Mouse (Mus musculus) hindbrain, embryonic 11.5 days (tissue): ENCODE results near the gene Ttll7. TPM values are rescaled to one million over a fixed set of nuclear protein-coding genes. Genes with fewer than 3 reads are reported as not detected.

Experiments used
- ATAC-seq: fragments of 200-750 bp; cut with Nextera tagmentation; 2 replicates; pipeline ENCODE4 v1.8.0; 2017; ENCODE audit warnings: mild to moderate bottlenecking, moderate TSS enrichment, moderate library complexity; ENCODE audit not compliant: low FRiP score
- DNase-seq: peaks from one replicate; pipeline ENCODE4 v3.0.0-alpha.2; 2015; ENCODE audit warnings: low spot score
- H3K27ac ChIP-seq: fragments of 300-500 bp; sonication (generic); 2 replicates; pipeline ENCODE4 v1.5.1; 2014; ENCODE audit warnings: mild to moderate bottlenecking, low read depth, low read length
- H3K27me3 ChIP-seq: fragments of 300-500 bp; sonication (generic); 2 replicates; pipeline ENCODE4 v1.6.1; 2014; ENCODE audit warnings: mild to moderate bottlenecking, low read length, moderate library complexity, mixed read lengths; ENCODE audit not compliant: control insufficient read depth, insufficient read depth
- H3K36me3 ChIP-seq: fragments of 300-500 bp; sonication (generic); 2 replicates; pipeline ENCODE4 v1.6.1; 2014; ENCODE audit warnings: mild to moderate bottlenecking, low read length, moderate library complexity, mixed read lengths; ENCODE audit not compliant: control insufficient read depth, insufficient read depth
- H3K4me1 ChIP-seq: fragments of 300-500 bp; sonication (generic); replicated peaks from 2 replicates; pipeline ENCODE4 v1.6.1; 2014; ENCODE audit warnings: low read length, mixed read lengths; ENCODE audit not compliant: control insufficient read depth, insufficient read depth
- H3K4me2 ChIP-seq: fragments of 300-500 bp; sonication (generic); replicated peaks from 2 replicates; pipeline ENCODE4 v1.6.1; 2014; ENCODE audit warnings: mild to moderate bottlenecking, low read depth, low read length
- H3K4me3 ChIP-seq: fragments of 300-500 bp; sonication (generic); 2 replicates; pipeline ENCODE4 v1.5.1; 2014; ENCODE audit warnings: low read depth, low read length
- H3K9ac ChIP-seq: fragments of 300-500 bp; sonication (generic); 2 replicates; pipeline ENCODE4 v1.6.1; 2014; ENCODE audit warnings: low read depth, low read length
- H3K9me3 ChIP-seq: fragments of 300-500 bp; sonication (generic); 2 replicates; pipeline ENCODE4 v1.6.1; 2016; ENCODE audit warnings: low read length; ENCODE audit not compliant: control insufficient read depth
- WGBS: fragments of 180-500 bp; shearing (Covaris S2); extraction: QIAGEN DNeasy Blood & Tissue Kit; methylation state at CpG from one replicate; pipeline ENCODE4 v1.1.7; 2014; 5-methylcytosine and 5-hydroxymethylcytosine counted together
- polyA plus RNA-seq: library from polyadenylated mRNA; unstranded; fragments of >200 nt; fragmentation: Nextera tagmentation; extraction: Ambion mirVana; gene quantifications from 2 replicates; pipeline ENCODE4 v1.2.1, GENCODE M21; 2014

Gene Ttll7
- polyA plus RNA-seq = 9.7 and 11.2 TPM in 2 replicates

GRCm38 (mm10) chr3:146851966-146852891, at the start of gene Ttll7:
Gene Ttll7 (plus strand): TSS chr3:146852367.
- ATAC-seq (peak; percentile 98), DNase-seq (peak; percentile 90)
- Histone ChIP-seq H3K9me3 (no peaks in the 10 kb centered on the region), H3K4me3 (peak within 1 kb of the TSS; percentile 53), H3K36me3 (no peaks in the 10 kb centered on the region), H3K27ac (0 out of 2 replicates have a peak within 1 kb of the TSS, but pooled peaks have one; percentile 17), H3K27me3 (no peaks in the 10 kb centered on the region), H3K4me2 (peak within 1 kb of the TSS; percentile 74), H3K9ac (peak within 1 kb of the TSS; percentile 62), H3K4me1 (no peaks in the 10 kb centered on the region)
- under 1% methylated on average over 36 of the region's 36 CpGs for WGBS

GRCm38 (mm10) chr3:146812041-146812878, 39.9 kb upstream of the Ttll7 start:
- Histone ChIP-seq H3K4me1 (no peaks in the 10 kb centered on the region), H3K9me3 (no peaks in the 10 kb centered on the region), H3K9ac (peak overlapping the region; percentile 96), H3K36me3 (no peaks in the 10 kb centered on the region), H3K4me2 (peak overlapping the region; percentile 76), H3K4me3 (peak overlapping the region; percentile 96), H3K27me3 (no peaks in the 10 kb centered on the region), H3K27ac (peak overlapping the region; percentile 87)
- WGBS = 3% methylated on average over 26 of the region's 60 CpGs
- peak; percentile 81 for ATAC-seq
- DNase-seq = peak; percentile 66

DNA sequence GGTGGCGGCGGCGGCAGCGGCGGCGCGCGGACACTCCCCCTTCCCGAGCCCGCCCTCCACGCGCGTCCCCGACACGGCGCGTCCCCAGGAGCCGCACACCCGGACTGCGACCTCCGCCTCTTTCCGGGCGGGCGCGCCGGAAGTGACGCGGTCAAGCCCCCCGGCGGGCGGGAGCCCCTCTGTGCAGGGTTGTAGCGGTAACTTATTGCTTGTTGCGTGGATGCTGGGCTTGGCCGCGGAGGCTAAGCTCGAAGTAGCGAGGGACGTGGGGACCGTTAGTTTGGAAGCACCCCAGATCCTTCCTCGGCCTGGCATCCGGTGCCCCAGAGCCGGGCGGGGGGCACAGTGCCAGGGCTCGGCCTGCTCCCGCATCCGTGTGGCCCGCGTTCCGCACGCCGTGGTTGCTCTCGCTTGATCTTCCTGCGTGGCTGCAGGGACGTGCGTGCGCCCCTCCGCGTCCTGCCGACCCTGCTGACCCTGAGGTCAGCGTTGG, 39.2 kb upstream of the Ttll7 start, which contains the start of gene Prkacb:
Gene Prkacb, minus strand, starts transcription at position 90 of the 493 bp plus-strand sequence.
- Histone ChIP-seq H3K9me3 (no peaks in the 10 kb centered on the region), H3K36me3 (no peaks in the 10 kb centered on the region), H3K9ac (peak within 1 kb of the TSS; percentile 96), H3K4me2 (peak within 1 kb of the TSS; percentile 76), H3K4me3 (peak within 1 kb of the TSS; percentile 96), H3K4me1 (no peaks in the 10 kb centered on the region), H3K27me3 (no peaks in the 10 kb centered on the region), H3K27ac (peak within 1 kb of the TSS; percentile 87)
- peak; percentile 92 for DNase-seq
- WGBS = under 1% methylated on average over 47 of the region's 60 CpGs
- ATAC-seq = peak; percentile 99

DNA sequence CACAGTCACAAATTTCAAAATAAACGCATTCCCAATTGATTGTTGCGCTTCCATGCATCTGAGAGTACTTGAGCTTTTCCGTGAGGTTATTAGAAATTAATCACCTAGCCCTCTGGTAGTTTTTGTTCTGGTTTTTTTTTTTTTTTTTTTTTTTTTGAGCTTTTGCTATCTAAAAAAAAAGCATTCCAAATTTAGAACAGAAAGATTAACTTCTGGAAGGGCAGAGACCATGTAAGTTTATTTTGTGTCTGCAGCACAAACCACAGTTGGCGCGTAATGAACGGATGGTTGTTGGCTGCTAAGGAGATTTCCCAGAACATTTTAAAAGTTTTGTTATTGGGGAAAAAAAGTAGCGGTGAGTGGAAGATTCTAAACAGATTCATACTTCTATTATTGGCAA, 38.5 kb upstream of the Ttll7 start:
- Histone ChIP-seq H3K4me2 (peak overlapping the region; percentile 56), H3K4me3 (peak overlapping the region; percentile 96), H3K9ac (peak overlapping the region; percentile 96), H3K27me3 (no peaks in the 10 kb centered on the region), H3K36me3 (no peaks in the 10 kb centered on the region), H3K9me3 (no peaks in the 10 kb centered on the region), H3K27ac (no peak overlapping the region), H3K4me1 (no peaks in the 10 kb centered on the region)
- ATAC-seq = no peak
- 71% methylated on average over 7 of the region's 7 CpGs for WGBS
- no peak for DNase-seq

DNA sequence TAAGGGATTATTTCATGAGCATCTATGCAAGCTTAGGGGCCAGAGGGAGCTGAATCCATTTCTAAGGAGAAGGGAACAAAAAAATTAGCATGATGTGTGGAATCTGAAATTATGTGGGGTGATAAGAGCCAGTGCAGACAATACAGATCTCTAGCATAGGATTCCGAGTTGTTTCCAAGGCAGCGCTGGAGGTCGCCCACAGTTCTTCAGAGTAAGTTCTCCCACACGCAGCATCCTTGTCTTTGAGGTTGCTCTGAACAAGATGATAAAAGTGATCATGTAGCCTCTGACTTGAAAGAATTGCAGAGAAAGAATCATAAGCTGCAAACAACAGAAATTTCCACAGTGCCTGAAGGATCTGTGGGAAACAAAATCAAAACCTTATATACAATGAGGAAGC, 31.4 kb upstream of the Ttll7 start:
- Histone ChIP-seq H3K4me2 (no peak overlapping the region), H3K9ac (no peak overlapping the region), H3K36me3 (no peaks in the 10 kb centered on the region), H3K27ac (no peak overlapping the region), H3K4me3 (no peak overlapping the region), H3K9me3 (no peaks in the 10 kb centered on the region), H3K4me1 (no peaks in the 10 kb centered on the region), H3K27me3 (no peaks in the 10 kb centered on the region)
- DNase-seq = no peak
- no peak for ATAC-seq
- WGBS = 91% methylated on average over 4 of the region's 4 CpGs

GRCm38 (mm10) chr3:146842766-146843165, 9.4 kb upstream of the Ttll7 start:
- Histone ChIP-seq H3K27me3 (no peaks in the 10 kb centered on the region), H3K9me3 (no peaks in the 10 kb centered on the region), H3K4me2 (no peak overlapping the region), H3K9ac (no peak overlapping the region), H3K4me3 (no peak overlapping the region), H3K27ac (no peak overlapping the region), H3K36me3 (no peaks in the 10 kb centered on the region), H3K4me1 (no peaks in the 10 kb centered on the region)
- DNase-seq (no peak), ATAC-seq (no peak)
- WGBS = 66% methylated on average over 3 of the region's 3 CpGs

- no peaks in the 10 kb centered on the region for H3K9me3 ChIP-seq
- no peak overlapping the region for H3K4me2 ChIP-seq
- 72% methylated on average over 6 of the region's 6 CpGs for WGBS
- no peak overlapping the region for H3K27ac ChIP-seq
- no peak overlapping the region for H3K9ac ChIP-seq
- H3K4me3 ChIP-seq = no peak overlapping the region
- no peaks in the 10 kb centered on the region for H3K27me3 ChIP-seq
- no peaks in the 10 kb centered on the region for H3K36me3 ChIP-seq
- ATAC-seq (no peak), DNase-seq (no peak)
- no peaks in the 10 kb centered on the region for H3K4me1 ChIP-seq
Observed at GRCm38 (mm10) chr3:146843470-146843869, 8.7 kb upstream of the Ttll7 start.

- no peaks in the 10 kb centered on the region for H3K9me3 ChIP-seq
- DNase-seq = no peak
- no peaks in the 10 kb centered on the region for H3K27me3 ChIP-seq
- H3K4me1 ChIP-seq = no peaks in the 10 kb centered on the region
- H3K4me3 ChIP-seq = no peak overlapping the region
- no peak overlapping the region for H3K27ac ChIP-seq
- no peaks in the 10 kb centered on the region for H3K36me3 ChIP-seq
- no peak for ATAC-seq
- H3K4me2 ChIP-seq = no peak overlapping the region
- H3K9ac ChIP-seq = no peak overlapping the region
- 92% methylated on average over 5 of the region's 5 CpGs for whole genome bisulfite sequencing
Observed at GRCm38 (mm10) chr3:146846237-146846636, 5.9 kb upstream of the Ttll7 start.
